Mouse (Mus musculus): ENCODE data around the gene Kctd8. TPM values are rescaled to one million over a fixed set of nuclear protein-coding genes. Genes with fewer than 3 reads are reported as not detected.

Kctd8 gene
- polyA plus RNA-seq, 1 experiment from 2014 or later, result not detected

- WGBS (ENCODE audit: insufficient replicate concordance), result 68% methylated on average over 2 of the region's 2 CpGs
- H3K36me3 ChIP-seq (replicated peaks; ENCODE audit: insufficient read depth, low read length), result no peaks in the 10 kb centered on the region
- ATAC-seq, result no peak
- H3K9ac ChIP-seq (replicated peaks), result no peak overlapping the region
- no peaks in the 10 kb centered on the region for H3K9me3 ChIP-seq (ENCODE audit: low read length)
- H3K4me2 ChIP-seq (ENCODE audit: low read depth, low read length), result no peak overlapping the region
- TF ChIP-seq EP300 (IDR thresholded peaks at IDR 0.05; ENCODE audit: low read depth), result no peak
- no peak for TF ChIP-seq CTCF (IDR thresholded peaks at IDR 0.05; ENCODE audit: low read depth)
- H3K27me3 ChIP-seq (ENCODE audit: insufficient read depth, low read length), result no peaks in the 10 kb centered on the region
- DNase-seq, result no peak
- H3K4me3 ChIP-seq (ENCODE audit: low read depth, low read length), result no peak overlapping the region
- no peak overlapping the region for H3K27ac ChIP-seq (ENCODE audit: low read depth)
- H3K4me1 ChIP-seq (ENCODE audit: insufficient read depth), result no peaks in the 10 kb centered on the region
Observed at GRCm38 (mm10) chr5:69108718-69109117, 232.8 kb downstream of the Kctd8 start.

DNA sequence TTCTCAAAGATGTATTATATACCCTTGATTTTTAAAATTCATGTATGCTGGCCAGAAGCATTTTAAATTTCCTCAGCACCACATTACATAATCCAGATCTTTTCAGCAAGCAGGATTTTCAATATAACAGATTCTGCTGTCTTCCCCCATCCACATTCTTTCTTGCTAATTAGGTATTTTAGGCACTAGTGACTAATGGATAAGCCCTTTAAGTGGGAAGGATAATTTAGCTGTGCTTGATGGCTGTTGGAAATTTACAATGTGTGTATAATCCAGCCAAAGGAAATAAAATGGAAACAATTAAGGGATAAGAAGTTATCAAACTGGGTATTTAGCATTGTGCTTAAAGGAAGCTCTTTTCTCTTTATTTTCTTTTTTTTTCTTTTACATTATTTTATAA lies 252.6 kb downstream of the Kctd8 start:
- no peaks in the 10 kb centered on the region for H3K4me1 ChIP-seq (ENCODE audit: insufficient read depth)
- no peak overlapping the region for H3K4me2 ChIP-seq (ENCODE audit: low read depth, low read length)
- no peak overlapping the region for H3K4me3 ChIP-seq (ENCODE audit: low read depth, low read length)
- no peak overlapping the region for H3K27ac ChIP-seq (ENCODE audit: low read depth)
- TF ChIP-seq EP300 (IDR thresholded peaks at IDR 0.05; ENCODE audit: low read depth) (no peak), CTCF (IDR thresholded peaks at IDR 0.05; ENCODE audit: low read depth) (no peak)
- DNase-seq, result no peak
- ATAC-seq, result no peak
- no peak overlapping the region for H3K9ac ChIP-seq (replicated peaks)
- H3K36me3 ChIP-seq (replicated peaks; ENCODE audit: insufficient read depth, low read length), result no peaks in the 10 kb centered on the region
- no peaks in the 10 kb centered on the region for H3K9me3 ChIP-seq (ENCODE audit: low read length)
- no peaks in the 10 kb centered on the region for H3K27me3 ChIP-seq (ENCODE audit: insufficient read depth, low read length)

Small RNA genes within 50 kb of the gene (microRNA-seq; reads per million reads assigned to microRNA genes)
- gene Gm24368, result not detected

Other genes with a start within 250 kb of the Kctd8 start
- 0.49 TPM in 1 of 2 replicates, not detected in the other for gene Yipf7, start 201.0 kb upstream of the Kctd8 start, polyA plus RNA-seq (2015; fragmentation: Nextera tagmentation; extraction: Ambion mirVana)
- gene Guf1, start 215.2 kb upstream of the Kctd8 start, polyA plus RNA-seq (2015; fragmentation: Nextera tagmentation; extraction: Ambion mirVana), result 9.6 and 10.1 TPM in 2 replicates